Mouse (Mus musculus) cerebellum, adult 9-11 months (tissue): ENCODE measurements around the gene Astn2.
A peak's percentile ranks its signal among the peaks of the same experiment; 100 is the strongest.

Experiments
- DNase-seq: peaks from one replicate; pipeline ENCODE4 v3.0.0; 2022

Astn2 gene

DNA sequence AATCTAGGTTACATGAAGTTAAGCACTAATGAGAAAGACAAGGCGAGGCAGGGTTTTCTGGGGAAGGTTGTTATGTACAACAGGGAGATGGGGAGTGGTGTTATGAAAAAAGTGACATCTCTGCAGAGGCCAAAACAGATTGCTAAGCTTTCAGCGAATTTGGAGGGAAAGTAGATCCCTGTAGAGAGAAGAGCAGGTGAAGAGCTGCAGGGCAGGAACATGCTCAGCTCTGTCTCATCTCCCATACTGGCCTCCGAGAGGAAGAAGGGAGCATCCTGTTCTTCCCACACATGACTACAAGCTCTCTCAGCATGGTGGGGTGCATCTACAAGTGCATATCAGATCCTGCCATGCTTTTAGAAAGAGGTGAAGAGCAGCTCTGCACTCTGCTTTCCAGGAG lies 245.7 kb downstream of the Astn2 start:
- no peak for DNase-seq

DNA sequence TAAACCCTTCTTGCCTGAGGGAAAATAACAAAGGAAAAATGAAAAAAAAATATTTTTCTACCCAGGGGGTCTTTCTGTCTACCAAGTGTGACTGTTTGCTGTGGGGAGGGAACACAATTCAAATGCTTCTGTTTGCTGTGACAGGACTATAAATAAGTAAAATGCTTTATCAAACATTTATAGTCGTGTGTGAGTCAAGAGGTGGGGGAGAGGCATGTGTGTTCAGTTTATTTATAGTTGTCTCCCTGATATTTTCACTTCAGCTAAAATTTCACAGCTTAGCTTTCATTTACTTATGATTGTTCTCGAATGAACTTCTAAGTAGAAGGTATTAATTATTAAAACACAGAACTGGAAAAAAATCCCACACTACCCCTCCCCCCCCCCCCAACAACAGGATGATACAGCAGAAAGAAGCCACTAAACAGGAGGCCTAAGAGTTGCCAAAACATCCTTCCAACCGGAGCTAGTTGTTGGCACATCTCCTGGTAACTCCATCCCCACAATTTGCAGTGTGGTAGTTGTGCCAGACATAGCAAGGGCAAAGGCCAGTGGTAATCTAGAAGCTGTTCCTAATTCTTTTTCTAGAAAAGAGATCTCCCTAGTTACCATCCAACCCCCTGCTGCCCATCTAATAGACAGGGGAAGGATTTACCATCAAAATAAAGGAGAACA lies 246.8 kb downstream of the Astn2 start:
- peak; percentile 57 for DNase-seq

- DNase-seq: peak; percentile 61
Measured at GRCm38 (mm10) chr4:66146546-66146945, 257.9 kb downstream of the Astn2 start.

DNA sequence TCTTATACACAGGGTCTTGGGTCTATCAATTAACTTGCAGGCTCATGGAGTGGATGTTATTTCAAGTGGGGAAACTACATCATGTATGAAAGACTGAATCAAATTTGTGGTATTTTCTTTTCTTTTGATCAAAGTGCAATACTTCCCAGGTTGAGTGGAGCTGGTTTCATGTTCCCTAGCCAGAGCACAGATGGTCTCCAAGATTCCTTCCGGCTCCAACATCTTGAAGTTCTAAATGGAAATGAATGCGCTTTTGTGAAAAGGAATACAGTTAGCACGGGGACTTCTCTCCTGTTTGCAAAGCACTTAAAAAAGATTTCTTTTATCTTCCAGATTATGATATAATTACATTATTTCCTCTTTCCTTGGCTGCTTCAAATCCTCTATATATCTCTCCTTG lies 278.2 kb downstream of the Astn2 start:
- peak; percentile 31 for DNase-seq

DNA sequence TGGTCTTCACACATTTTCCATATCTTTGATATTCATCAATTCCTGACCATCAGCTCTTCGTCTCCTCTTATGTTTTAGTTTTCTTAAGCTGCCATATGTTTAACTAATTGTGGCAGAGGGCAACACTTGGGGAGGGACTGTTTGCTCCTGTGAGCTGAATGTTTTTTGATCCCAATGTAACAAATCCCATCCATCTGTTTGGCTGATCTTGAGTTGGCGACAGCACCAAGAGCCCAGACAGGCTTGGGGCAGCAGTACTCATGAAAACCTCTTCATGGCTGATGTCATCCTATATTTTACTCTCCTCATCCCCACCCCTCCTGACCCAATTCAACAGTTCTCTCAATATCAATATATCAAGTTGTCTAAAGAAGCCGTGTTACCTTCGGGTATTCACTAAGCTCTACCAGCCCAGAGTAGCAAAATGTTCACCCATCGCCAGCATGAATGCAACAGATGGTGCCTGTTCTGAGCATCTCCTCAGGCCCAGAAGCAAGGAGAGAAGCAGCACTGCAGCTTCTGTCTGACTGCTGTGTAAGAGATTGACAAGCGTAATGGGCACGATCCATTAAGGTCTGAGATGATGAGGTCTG lies 281.5 kb downstream of the Astn2 start:
- peak; percentile 63 for DNase-seq

GRCm38 (mm10) chr4:66114243-66114642 lies 290.2 kb downstream of the Astn2 start:
- DNase-seq: peak; percentile 90

DNA sequence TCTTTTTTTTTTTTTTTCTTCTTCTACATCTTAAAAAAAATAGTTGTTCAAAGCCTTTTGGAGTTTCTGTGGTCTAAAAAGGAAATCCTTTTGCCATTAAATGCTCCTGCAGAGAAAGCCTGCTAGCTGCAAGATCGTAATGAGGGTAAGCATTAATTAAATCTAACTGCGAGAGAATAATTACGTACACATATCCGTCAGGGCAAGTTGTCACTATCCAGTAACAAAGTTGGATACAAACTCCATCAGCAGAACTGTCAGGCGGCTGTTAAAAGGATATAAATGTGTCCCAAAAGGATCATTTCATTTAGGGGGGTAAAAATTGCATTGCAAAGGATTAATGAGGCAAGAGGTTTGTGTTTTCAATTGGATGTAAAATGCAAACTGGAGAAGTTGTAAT lies 302.4 kb downstream of the Astn2 start:
- no peak for DNase-seq

DNA sequence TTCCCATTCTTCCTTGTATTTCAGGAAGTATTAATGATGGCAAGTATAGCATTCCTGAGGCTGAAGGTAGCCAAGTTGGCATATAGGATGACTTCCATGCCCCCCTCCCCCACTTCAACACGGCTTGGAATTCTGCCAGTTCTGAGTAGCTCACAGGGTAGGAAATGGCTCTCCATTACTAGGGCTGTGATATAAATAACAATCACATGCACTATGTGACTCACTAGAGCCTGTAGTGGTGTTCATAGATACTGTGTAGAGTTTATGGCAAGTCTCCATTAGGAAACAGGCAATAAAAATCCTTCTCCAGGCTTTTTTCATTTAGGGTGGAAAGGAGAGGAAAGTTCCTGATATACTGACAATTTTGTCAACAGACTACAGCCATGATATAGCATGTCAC lies 306.8 kb downstream of the Astn2 start:
- DNase-seq: no peak

DNA sequence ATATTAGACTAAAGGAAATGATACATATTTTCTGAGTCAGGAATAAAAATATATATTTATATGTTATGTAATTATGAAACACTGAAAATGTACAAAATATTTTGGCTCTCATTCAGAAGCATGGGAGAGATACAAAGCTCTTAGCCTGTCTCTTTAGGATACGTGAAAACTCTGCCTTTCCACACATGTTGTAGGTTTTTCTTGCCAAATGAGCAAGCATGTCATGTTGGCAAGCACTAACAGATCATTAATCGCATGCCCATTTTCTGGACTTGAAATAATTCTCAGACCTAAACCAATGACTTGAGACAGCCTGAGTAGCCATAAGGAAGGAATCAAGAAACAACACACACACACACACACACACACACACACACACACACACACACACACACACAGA lies 308.3 kb downstream of the Astn2 start:
- DNase-seq: peak; percentile 26

DNA sequence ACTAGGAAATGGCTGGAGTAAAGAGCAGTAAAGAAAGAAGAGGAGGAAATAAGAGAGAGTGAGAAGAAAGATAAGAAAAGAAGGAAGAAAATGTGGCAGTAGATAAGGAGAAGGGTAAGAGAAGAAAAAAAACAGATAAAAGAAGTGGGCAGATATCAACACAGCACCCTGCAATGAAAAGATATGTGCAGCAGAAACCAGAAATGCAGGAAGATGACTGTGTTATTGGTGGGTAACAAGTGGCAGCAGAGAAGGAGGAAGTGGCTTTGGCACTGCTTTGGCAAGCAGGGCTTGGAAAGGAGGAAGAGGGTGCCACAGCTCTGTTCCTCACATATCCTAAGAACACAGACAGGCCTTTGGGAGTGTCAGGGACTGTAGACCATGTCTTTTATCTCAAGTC lies 347.2 kb downstream of the Astn2 start:
- no peak for DNase-seq

GRCm38 (mm10) chr4:66055690-66056089 lies 348.7 kb downstream of the Astn2 start:
- peak; percentile 56 for DNase-seq

GRCm38 (mm10) chr4:66043014-66043672 lies 361.3 kb downstream of the Astn2 start:
- no peak for DNase-seq

GRCm38 (mm10) chr4:66033826-66034225 lies 370.6 kb downstream of the Astn2 start:
- DNase-seq: no peak

GRCm38 (mm10) chr4:66031320-66031870 lies 373.0 kb downstream of the Astn2 start:
- DNase-seq: no peak

DNA sequence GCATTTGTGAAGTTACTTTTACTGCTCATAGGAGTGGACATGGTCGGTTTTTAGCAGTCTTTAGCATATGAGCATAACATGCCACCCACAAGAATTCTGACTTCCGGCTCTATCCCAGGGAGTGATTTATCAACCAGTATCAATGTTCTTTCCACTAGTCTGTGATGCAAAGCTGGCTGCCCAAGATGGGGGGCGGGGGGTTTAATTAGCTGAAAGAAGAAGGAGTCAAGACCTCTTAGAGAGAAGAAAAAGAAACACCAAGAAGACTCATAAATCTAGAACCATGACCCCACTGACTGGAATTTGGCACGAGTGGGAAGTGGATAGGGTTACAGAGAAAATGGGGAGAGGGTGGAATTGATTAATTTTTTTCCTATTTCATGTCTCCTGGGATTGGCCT lies 374.5 kb downstream of the Astn2 start:
- no peak for DNase-seq

GRCm38 (mm10) chr4:66027866-66028265 lies 376.5 kb downstream of the Astn2 start:
- DNase-seq: no peak

DNA sequence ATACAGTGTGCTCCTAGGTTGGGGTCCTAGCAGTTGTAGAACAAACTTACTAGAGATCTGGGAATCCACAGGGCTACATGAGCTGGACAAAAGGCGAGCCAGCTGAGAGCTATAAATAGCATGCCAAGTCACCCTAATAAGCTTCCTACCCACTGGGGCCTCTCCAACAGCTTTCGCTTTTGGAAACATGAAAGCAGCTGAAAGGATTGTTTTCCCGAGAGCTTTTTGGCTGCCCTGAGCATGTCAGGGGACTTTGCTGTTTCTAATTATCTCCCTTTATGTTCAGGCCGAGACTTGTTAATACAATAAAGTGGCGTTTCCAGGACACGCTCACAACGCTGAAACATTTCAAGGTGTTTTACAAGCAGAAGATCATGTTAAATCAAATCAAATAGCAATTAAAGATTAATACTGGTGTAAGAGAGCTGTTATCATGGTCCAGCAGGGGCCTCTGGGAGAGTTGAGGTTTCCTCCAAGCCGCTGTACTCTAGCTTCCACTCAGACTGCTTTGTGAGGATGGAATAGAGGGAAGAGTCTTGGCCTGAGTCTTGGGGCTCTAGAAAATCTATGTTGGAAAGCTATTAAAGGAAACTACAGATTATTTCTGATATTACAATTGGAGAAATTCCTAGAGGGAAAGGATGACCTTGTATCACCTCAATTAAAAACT lies 378.9 kb downstream of the Astn2 start:
- DNase-seq: peak; percentile 65

DNA sequence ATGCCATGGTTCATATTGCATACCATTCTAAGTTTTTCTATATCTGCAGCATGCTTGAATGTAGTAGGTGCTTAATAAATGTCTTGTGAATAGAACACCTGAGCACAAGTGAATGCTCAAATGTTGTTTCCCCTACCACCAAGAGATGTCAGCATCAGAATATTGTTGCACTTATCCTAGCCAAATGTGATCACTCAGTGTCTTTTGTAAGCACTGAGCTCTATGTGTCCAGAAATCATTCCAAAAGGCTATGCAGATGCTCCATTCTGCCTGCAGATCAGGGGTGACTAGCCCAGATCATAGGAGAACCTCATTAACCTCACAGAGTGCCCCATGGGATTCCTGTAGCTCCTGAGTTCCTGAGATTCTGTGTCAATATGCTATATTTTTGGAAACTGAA lies 401.5 kb downstream of the Astn2 start:
- DNase-seq: peak; percentile 16

DNA sequence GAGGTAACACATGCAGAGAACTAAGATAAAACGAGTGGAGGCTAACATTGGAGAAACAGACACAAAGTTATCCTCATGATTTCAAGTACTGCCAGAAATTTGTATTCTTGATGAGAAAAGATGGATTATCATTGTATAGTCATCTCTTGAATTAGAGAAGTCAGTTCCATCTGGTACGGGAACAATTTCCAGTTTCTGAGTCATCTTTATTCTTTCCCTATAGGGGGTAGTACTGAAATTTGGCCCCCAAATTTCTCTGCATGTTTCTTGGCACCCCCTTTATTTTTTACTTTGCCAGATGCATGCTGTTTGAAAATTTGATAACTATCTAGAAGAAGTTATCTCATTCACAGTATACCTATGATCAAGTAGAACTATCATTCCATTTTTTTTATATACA lies 420.8 kb downstream of the Astn2 start:
- DNase-seq: no peak

DNA sequence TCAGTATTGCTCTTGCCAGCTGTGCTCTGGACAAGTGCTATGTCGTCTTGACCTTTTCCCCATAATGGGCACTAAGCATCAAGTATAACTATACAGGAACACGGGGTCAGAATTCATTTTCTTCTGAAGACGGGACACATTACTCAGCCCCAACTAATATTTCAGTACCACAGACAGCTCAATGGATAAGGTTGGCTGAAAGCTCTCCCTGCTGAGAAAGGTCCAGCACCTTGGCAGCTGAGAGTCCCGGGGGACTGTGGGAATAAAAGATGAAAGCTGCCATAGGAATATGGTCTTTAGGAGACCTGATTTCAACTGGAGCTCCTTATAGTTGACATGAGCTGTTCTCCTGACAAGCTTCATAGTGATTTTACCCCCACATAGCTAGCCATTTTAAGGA lies 421.5 kb downstream of the Astn2 start:
- DNase-seq: peak; percentile 19

GRCm38 (mm10) chr4:65976251-65976650 lies 428.2 kb downstream of the Astn2 start:
- DNase-seq: no peak

DNA sequence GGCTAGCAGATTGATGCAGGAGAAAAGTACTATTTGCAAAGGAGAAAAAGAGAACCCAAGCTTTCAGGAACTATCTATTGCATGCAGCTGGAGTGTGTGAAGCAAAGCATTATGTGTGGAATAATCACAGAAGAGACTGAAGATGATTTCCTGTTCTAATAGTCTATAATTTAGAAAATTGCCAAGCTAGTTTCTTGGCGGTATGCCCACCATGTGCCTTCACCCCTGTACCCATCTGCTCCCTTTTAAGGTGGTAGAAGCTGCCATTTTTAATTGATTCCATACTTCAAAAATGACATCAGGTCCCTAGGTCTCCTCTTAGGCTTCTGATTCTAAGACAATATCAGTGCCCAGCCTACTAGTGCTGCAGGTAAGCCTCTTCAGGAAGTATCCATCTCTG lies 432.0 kb downstream of the Astn2 start:
- no peak for DNase-seq

DNA sequence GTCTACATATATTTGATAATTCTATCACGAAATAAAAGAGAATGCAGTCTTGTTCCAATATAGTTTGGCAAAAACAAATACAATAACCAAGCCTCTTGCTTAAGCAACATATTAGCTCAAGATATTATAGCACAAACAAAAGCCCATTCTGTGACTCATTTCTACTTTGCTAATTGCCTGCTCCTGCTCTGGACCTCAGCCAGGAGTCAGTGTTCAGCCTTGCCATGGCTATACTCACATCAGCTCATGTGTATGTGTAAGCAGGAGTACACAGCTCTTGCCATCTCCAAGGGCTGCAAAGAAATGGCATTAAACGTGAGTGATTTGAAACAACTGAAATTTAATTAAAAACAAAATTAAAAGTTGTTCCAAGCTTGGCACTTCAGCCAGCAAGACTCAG lies 435.1 kb downstream of the Astn2 start:
- DNase-seq: peak; percentile 28

GRCm38 (mm10) chr4:65964604-65965003 lies 439.8 kb downstream of the Astn2 start:
- DNase-seq: no peak
